Mouse (Mus musculus) NIH3T3 (cell line): ENCODE results near the gene Olfr1394.
"Not testable (repeated sequence)": the region's sequence is repeated elsewhere in the genome, so short reads cannot be mapped to it uniquely, and the experiment has no call there.

Experiments
- DNase-seq: peaks from one replicate; pipeline ENCODE4 v3.0.0-alpha.2; 2012; ENCODE audit warnings: low read depth

The Olfr1394 gene

DNA sequence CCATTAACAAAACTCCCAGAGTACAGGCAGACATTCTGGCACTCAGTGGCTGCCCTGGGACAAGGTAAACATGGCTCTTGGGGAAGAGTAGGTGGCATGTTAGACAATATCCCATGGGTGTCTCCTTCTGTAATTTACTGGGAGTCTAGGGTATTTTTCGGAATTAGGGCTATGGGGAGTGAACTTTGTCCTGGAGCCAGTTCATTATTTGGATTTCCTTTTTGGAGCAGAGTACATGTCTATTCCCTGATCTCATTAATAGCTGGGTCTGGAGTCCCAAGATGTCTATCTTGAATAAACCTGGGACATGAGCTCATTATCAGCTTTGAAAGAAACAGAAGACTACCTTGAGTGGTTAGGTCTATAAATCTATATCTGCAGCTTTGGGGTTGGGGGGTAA lies at the start of gene Olfr1394:
TSS of gene Olfr1394 (plus strand) at position 301 of the 400 bp plus-strand sequence.
- no peak for DNase-seq

DNA sequence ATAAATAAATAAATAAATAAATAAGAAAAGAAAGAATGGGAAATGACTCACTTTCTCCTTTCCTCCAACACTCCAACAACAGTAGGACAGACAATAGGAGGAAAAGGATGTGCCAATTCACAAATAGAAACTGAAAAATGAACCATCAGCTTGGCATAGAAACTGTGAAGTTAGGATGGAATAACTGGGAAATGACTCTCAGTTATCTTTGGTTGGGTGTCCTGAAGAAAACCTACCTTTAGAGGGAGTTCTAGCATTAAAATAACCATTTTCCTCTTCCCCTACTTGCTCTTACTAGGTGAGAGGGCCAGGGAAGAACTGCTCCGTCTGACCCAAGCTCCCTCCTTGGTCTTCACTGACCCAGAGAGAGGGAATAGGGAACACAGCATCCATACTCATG lies 48.4 kb upstream of the Olfr1394 start:
- no peak for DNase-seq

DNA sequence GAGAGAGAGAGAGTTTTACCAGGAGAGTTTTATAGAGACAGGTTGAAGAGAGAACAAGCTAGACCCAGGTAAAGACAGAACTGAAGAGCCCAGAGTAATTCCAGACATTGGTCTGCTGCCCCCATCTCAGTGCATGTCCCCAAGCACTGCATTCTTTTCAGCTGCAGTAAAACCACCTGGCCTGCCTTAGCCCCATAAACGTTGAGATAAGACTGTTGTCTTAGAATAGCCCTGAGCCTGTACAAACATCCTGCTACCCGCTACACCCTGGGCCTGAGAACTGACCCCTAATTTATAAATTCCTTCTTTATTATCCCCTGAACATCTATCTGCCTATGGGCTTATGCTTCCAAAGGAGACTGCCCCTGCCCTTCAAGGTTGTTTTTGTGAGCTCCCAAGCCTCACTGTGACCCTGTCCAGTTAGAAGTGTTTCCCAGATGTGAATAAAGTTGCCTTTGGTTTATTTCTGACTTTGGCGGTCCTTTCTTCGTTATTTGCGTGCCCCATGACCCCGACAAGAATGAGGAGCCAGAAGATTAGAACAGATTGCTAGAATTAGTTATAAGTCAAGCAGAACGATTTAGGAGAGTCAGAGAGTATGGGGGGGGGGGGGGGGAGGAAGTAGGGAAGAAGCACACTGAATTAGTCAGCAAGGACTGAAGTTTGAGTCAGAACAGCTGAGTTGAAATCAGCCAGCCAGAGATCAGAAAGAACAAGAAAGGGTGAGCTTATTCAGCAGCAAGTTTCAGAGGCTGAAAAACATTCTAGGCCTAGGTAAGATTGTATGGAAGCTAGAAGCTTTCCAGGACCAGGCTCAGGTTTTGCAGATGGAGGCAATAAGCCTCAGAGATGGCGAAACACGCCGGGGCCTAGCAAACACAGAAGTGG lies 46.3 kb upstream of the Olfr1394 start:
- peak; percentile 72 for DNase-seq

DNA sequence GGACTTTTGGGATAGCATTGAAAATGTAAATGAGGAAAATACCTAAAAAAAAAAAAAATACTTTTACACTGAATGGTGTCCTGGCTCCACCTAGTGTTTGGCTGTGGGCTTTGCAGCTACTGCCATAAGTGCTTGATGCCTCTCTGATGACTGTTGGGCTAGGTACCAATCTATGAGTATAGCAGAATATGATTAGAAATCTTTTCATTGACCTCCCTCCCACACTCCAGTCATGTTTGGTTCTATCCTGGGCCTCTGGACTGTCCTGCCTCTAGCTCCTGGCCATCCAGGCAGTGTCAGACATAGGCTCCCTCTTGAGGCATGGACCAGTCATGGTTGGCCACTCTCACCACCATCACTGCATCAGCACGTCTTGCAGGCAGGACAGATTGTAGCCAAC lies 45.3 kb upstream of the Olfr1394 start:
- peak; percentile 86 for DNase-seq

DNA sequence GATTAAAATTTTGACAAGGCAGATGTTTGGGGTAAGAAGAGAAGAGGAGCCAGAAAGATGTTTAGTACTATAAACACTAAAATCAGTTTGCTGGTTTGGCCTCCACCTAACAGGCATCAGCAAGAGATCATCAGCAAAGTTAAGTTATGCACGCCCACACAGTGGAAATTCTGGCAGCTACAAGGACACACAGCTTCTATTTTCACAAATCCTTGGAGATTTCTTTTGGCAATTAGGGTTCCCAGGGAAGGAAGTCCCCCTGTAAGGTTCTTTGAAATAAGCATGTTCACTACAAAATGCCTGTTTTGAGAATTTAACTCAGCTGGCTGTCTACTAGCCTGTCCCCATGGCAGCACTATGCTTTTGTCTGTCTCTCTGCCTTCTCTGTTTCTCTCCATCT lies 43.2 kb upstream of the Olfr1394 start:
- DNase-seq: no peak

DNA sequence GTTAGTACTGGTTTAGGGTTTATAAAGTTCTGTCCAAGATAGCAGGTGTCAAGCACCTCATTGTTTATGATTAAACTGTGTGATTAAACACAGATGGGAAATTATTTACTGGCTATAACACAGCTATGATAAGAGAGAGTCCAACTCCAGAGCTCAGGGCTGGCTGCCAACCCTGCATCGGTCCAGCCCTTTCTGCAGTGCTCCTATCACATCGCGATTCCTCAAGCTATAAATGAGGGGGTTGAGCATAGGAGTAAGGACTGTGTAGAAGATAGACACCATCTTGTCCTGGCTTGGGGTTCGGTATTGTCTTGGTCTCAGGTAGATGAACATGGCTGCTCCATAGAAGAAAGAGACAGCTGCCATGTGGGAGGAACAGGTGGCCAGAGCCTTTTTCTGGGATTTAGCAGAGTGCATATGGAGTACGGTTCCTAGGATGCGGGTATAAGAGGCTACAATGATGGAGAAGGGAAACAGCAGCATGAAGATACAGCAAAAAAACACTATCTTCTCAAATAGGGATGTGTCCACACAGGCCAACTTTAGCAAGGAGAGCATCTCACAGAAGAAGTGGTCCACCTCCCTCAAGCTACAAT lies 41.5 kb upstream of the Olfr1394 start:
- no peak for DNase-seq

DNA sequence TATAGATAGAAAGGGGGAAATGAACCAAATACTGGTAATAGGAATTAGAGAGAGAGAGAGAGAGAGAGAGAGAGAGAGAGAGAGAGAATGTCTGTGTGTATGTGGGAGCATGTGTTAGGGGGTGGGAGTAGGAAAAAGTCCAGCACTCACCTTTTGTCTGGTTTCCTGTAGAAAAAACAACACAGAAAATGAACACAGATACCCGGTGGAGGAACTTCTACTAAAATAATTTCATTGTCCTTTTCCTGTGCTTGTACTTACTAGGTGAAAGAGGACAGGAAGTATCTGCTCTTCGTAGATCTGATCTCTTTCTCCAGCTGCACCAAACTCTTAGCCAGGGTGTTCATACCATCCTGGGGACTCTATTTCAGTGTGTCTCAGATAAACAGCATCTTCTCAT lies 40.0 kb upstream of the Olfr1394 start:
- no peak for DNase-seq

DNA sequence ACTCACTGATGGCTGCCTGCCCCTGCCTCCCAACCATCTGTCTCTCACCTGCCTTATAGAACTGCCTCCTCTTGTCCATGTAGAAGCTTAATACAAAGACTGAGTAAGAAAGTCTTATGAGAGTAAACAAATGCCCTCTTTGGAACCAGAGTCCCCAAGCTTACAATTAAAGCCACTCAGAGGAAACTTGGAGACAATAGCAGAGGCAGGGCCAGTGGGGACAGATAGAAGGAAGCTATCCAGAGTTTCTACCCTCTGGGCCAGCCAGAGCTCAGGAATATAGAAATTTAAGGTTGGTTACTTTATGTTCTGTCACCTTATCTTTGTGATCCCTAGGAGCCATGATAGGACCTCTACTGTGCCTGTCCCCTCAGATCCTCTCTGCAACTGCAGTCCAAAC lies 39.4 kb upstream of the Olfr1394 start, which contains the start of gene Olfr1396:
TSS of gene Olfr1396 (minus strand) at position 101 of the 400 bp plus-strand sequence.
- no peak for DNase-seq

DNA sequence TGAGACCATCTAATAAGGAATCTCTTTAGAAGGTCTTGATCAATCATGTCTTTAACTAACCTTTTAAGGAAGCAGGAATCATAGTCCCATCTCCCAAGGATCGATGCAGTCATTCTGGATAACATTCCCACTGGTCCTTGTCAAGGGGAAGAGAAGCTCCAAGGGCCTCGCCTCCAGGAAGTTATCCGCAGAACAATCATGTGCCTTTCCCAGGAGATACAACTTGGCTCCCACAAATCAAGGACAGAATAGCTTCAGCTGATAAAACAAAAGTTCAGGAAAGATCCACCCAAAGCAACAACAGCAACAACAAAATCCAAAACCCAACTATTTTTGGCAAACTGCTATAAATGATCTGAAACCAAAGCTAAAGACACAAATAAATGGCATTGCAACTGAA lies 34.5 kb upstream of the Olfr1394 start:
- DNase-seq: no peak

DNA sequence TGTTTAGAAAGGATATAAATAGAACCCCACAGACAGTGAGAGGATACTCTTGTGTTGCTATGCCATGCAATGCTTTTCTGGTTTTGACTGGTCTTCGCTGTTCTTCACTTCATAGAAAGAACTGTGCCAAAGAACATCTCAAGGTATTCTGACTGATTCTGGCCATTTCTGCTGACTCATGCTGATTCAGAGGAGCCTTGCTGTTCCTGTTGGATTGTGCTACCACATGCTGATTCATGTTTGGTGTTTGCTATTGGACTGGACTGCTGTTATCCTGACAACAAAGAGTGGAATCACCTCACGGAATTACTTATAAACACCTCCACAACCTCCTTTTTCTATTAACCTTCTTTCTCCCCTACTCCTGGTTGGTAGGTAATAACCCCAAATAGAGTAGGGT lies 30.0 kb upstream of the Olfr1394 start:
- peak; percentile 6 for DNase-seq

DNA sequence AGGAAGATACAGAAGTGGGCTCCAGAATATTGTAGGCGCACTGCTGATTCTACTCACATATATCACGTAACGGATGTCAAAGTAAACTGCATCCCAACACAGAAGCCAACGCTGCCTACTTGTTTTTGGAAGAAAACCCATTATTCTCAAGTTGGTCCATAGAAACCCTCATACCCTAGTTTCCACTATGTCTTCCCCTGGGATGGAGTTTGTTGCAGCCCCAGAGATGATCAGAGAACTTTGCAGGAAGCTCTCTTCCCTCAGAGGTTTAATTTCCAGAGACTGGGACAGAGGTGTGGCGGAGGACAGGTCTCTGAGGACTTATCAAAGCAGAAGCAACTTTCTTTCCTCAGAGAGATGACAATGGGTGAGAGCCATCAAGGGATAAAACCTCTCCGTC lies 12.2 kb upstream of the Olfr1394 start, which contains the start of gene Olfr1395:
TSS of gene Olfr1395 (plus strand) at position 301 of the 400 bp plus-strand sequence.
- DNase-seq: no peak

DNA sequence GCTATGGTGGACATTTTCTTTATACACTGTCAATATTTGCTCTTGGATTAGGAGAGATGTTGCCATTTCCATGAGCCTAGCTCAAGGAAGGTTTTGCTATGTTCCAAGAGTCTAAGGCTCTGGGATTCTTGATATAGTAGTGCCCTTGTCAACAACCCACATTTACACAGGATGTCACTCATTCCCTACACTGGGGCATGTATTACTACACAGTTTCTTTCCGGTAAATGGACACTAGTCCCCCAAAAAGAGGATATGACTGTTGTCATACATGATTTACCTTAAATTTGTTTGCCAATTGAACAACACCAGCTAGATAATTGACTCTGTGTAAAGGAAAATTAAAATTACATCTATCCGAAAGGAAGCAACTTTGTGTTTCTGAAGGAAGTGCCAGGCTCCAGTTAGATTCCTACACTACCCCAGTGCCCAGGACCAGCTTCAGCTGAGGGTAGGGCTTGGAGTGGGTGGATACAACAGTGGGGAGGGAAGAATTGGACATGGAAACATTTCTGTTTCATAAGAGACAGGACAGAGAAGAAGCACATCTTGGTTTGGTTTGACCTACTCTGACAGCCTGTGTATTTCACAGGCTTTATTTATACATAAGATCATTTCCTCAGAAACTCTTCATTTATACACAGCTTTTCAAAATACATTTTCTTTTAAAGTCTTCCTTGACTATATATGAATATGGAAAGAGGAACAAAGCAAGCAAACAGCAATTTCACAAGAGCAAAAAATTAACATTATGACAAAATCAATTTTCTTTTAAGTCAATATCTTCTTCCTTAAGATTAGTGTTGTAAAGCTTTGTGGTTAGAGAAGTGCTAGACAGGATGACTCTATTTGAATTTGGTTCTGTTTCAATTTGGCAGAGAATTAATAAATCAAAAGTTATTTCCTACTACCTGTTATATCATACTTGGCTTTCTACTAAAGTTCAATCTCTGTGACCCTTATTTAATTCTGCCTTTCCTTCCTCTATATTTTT lies 2.9 kb downstream of the Olfr1394 start:
- no peak for DNase-seq

DNA sequence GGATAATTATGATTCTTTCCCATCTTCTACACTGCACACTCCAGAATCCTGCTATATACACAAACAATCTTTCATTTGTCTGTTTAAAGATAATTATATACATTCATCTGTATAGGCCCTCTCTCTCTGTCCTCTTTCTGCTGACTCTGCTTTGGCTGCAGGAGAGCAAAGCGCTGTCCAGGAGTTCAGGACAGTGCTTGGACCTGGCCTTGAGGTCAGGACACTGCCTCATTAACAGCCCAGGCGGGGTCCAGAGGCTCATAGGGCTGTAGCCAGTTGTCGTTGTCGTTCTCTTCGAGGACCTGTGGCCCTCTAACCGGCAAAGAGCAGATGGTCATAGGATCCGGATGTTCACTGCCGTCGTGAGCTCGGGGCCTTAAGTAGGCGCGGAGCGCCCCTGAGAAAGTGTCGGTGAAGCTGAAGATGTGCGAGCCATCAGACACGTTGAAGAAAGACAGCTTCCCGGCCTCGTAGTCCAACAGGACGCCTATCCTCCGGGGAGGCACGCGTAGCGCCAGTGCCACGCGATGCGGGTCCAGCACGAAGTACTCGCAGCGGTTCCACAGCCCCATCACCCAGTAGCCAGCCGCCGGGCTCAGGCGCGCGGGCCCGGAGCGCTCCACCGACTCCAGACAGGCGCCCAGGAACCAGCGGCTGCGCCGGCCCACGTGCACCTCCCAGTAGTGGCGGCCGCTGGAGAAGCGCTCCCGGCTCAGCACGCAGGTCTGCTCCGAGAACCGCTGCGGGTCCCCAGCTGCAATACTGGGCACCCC lies 14.8 kb downstream of the Olfr1394 start:
- no peak for DNase-seq

DNA sequence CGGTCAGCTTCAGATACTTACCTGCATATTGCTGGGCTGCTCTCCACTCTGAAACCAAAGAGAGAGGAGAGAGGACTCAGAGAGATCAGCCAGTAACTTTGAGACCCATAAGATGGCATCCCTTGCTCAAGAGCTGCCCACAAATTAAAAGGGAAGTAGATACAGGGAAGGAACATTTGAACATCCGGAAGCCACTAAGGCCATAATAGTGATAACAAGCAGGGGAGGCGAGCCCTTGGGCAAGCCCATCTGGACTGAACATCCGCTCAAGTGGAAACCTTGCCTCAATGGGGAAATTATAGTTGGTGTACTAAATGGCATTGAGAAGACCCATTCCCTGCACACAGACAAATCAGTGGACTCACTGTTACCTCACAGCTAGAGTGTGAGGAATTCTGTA lies 16.4 kb downstream of the Olfr1394 start:
- no peak for DNase-seq

DNA sequence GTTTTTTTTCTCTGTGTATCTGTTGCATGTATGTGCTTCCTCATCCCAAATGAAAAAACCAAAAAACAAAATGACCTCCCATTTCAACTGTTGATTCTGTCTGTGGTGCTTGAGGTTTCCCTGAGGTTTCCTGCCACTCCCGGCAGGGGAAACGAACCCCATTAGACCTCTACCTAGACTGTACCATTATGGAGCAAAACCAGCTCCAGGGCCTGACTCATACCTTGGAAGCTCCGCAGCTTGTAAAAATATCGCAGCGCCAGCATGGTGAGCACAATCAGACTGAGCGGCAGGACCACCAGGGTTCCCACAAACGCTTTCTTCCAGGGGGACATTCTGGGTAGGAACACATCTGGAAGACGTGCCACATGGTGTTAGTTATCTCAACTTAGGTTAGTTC lies 21.2 kb downstream of the Olfr1394 start:
- no peak for DNase-seq

DNA sequence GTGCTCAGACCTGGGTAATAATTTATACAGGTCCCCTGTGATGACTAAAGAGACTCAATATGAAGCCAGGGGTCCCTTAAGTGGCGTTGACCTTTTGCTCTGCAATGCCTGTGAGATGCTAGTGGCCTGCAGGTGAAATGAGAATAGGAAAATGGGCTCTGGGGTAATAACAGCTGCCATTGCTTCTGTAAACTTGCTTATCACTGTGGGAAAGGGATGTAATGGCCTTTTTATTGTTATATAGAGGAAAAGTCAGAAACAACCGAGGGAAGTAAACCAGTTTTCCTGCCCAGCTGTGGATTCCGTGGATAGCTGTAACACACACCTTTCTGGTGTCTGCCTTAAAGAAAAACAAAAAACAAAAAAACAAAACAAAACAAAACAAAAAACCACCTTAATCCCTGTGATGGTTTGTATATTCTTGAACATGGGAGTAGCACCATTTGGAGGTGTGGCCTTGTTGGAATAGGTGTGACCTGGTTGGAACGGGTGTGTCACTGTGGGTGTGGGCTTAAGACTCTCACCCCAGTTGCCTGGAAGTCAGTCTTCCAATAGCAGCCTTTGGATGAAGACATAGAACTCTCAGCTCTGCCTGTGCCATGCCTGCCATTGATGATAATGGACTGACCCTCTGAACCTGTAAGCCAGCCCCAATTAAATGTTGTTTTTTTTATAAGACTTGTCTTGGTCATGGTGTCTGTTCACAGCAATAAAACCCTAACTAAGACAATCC lies 22.0 kb downstream of the Olfr1394 start:
- not testable (repeated sequence) for DNase-seq

DNA sequence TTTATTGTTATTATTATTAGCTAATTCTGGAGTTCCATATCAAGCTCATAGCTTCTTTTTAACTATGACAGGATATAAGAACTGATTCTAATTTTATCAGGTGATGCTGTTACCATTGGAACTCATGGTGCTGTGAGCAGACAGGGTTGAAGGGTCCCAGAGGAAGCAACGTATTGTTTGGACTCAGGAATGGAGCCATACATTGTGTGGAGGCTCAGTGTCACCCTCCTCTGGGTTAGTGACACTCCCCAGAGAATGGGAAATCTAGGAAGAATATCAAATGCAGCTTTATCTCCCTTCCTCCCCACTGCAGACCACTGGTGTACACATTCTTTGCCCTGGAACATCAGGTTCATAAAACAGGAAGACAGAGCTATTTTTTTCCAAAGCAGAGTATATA lies 29.0 kb downstream of the Olfr1394 start:
- DNase-seq: no peak

DNA sequence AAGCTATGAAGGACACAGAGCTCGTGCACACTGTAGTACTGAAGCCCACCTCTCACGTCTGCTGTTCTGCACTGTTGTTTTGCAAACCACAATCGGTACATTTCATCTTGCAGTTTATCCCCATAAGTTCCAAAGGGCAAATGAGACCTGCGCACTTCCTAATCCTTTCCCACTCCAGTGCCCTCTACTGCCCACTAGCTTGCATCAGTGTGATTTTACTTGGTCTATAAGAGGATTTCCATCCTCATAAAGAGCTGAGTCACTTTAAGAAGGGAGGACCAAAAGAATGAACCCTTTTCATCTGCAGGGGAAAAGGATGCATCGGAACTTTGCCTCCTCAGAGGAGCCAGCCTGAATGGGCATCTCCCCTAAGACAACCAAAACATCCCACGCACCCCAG lies 32.3 kb downstream of the Olfr1394 start:
- DNase-seq: peak; percentile 9

DNA sequence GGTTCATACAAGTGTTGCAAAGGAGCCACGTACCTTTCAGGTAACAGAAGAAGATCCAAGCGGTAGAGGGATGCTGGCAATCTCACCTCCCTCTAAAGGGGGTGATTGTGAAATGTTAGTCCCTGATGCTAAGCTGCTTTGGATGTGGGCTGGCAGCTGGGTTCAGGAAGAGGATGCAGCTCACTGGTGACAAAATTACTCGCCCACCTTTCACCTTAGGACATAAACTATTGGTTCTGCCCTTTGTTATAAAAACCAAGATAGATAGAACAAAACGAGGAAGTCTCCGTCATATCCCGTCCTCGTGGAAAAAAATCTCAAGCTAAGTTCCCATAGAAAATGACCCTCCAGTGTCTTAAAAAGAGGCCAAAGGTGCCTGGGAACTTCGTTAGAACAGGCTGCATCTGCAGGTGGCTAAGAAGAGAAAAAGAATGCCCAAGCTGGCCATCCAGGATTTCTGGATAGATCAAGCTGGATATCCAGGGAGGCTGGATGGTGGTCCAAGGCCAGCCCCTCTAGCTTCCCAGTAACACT lies 32.8 kb downstream of the Olfr1394 start, which contains the start of gene Btnl9:
TSS of gene Btnl9 (minus strand) at position 205 of the 534 bp plus-strand sequence.
- DNase-seq: no peak

DNA sequence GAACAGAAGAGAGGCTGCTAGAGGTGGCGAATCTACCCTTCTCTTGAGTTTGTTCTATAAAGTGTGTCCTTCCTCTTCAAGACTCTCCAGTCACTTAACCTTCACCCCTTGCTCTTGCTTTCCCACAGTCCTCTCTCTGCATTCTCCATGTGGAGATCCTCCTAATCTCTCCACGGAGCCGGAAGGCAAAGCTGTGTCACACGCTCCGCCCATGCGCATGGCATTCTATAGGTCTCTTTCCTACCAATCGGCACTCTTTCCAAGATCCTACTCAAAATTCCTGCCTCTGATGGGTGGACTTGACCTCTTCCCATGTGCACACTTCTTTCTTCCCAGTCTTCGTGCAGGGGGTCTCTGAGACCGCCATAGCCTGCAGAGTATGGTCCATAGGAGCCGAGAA lies 33.5 kb downstream of the Olfr1394 start:
- DNase-seq: no peak
